Mouse (Mus musculus): ENCODE results near the gene Vmn1r124. TPM values are rescaled to one million over a fixed set of nuclear protein-coding genes. Genes with fewer than 3 reads are reported as not detected.
"Not testable (repeated sequence)": the region's sequence is repeated elsewhere in the genome, so short reads cannot be mapped to it uniquely, and the experiment has no call there.

Vmn1r124 gene
- polyA plus RNA-seq (2015; fragmentation: Nextera tagmentation; extraction: Ambion mirVana): not detected in 2 replicates

DNA sequence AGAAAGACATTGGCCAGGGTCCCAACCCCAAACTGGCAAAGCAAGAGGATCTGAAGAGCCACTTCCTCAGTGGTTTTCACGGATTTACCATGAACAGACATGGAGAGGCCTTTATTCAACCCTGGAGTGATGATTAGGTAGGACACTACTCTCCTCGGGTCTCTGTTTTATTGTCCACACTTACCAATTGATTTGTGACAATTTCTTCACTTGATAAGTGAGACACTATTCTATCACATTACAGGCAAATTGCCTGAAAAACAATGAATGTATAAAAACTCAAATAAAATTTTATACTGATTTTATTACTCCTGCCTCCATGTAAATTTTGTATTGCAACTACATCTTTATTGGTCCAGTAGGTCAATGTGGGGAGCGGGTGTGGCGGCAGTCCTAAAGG, at the start of gene Vmn1r124:
TSS of gene Vmn1r124 (minus strand) at position 101 of the 400 bp plus-strand sequence.
- not testable (repeated sequence) for H3K27me3 ChIP-seq; H3K27ac ChIP-seq (replicated peaks); H3K9me3 ChIP-seq (replicated peaks); H3K9ac ChIP-seq; H3K36me3 ChIP-seq (replicated peaks); H3K4me3 ChIP-seq (replicated peaks); H3K4me1 ChIP-seq (replicated peaks); H3K4me2 ChIP-seq; ATAC-seq (ENCODE audit: insufficient read depth)
- WGBS (ENCODE audit: insufficient replicate concordance): 53% methylated on average over 4 of the region's 4 CpGs

DNA sequence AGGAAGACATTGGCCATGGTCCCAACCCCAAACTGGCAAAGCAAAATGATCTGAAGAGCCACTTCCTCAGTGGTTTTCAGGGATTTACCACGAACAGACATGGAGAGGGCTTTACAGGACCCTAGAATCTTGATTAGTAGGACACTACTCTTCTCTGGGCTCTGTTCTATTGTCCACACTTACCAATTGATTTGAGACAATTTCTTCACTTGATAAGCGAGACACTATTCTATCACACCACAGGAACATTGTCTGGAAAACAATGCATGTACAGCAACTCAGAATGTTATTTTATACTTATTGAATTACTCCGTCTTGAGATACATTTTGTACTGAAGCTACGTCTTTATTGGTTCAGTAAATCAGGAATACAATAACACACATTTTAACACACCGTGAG, 41.0 kb upstream of the Vmn1r124 start, which contains the start of gene Vmn1r126:
TSS of gene Vmn1r126 (minus strand) at position 101 of the 400 bp plus-strand sequence.
- H3K27ac ChIP-seq (replicated peaks); ATAC-seq (ENCODE audit: insufficient read depth); H3K36me3 ChIP-seq (replicated peaks): not testable (repeated sequence)

DNA sequence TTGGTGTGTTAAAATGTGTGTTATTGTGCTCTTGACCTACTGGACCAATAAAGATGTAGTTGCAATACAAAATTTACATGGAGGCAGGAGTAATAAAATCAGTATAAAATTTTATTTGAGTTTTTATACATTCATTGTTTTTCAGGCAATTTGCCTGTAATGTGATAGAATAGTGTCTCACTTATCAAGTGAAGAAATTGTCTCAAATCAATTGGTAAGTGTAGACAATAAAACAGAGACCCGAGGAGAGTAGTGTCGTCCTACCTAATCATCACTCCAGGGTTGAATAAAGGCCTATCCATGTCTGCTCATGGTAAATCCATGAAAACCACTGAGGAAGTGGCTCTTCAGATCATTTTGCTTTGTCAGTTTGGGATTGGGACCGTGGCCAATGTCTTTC, 11.5 kb upstream of the Vmn1r124 start, which contains the start of gene Vmn1r125:
TSS of gene Vmn1r125 (plus strand) at position 301 of the 400 bp plus-strand sequence.
- not testable (repeated sequence) for H3K9me3 ChIP-seq (replicated peaks); H3K4me2 ChIP-seq; H3K27ac ChIP-seq (replicated peaks); H3K4me3 ChIP-seq (replicated peaks); H3K36me3 ChIP-seq (replicated peaks); ATAC-seq (ENCODE audit: insufficient read depth); H3K27me3 ChIP-seq; H3K4me1 ChIP-seq (replicated peaks); H3K9ac ChIP-seq
- 43% methylated on average over 3 of the region's 3 CpGs for WGBS (ENCODE audit: insufficient replicate concordance)

More for the DNA sequence above, 41.0 kb upstream of the Vmn1r124 start, which contains the start of gene Vmn1r126:
- not testable (repeated sequence) for H3K4me1 ChIP-seq (replicated peaks); H3K9ac ChIP-seq; H3K4me2 ChIP-seq; H3K9me3 ChIP-seq (replicated peaks); H3K27me3 ChIP-seq; H3K4me3 ChIP-seq (replicated peaks)
- WGBS (ENCODE audit: insufficient replicate concordance): no CpG with 5 or more reads among the region's 5 CpGs

Other genes starting within 250 kb of the Vmn1r124 start
- gene Vmn1r119, start 248.2 kb downstream of the Vmn1r124 start, polyA plus RNA-seq (2015; fragmentation: Nextera tagmentation; extraction: Ambion mirVana): not detected in 2 replicates
- gene Vmn1r120, start 206.8 kb downstream of the Vmn1r124 start, polyA plus RNA-seq (2015; fragmentation: Nextera tagmentation; extraction: Ambion mirVana): not detected in 2 replicates
- not detected in 2 replicates for gene Vmn1r121, start 162.1 kb downstream of the Vmn1r124 start, polyA plus RNA-seq (2015; fragmentation: Nextera tagmentation; extraction: Ambion mirVana)
- gene Vmn1r122, start 126.5 kb downstream of the Vmn1r124 start, polyA plus RNA-seq (2015; fragmentation: Nextera tagmentation; extraction: Ambion mirVana): not detected in 2 replicates
- gene Vmn1r123, start 98.4 kb downstream of the Vmn1r124 start, polyA plus RNA-seq (2015; fragmentation: Nextera tagmentation; extraction: Ambion mirVana): not detected in 2 replicates
- not detected in 2 replicates for gene Gm5157, start 70.2 kb downstream of the Vmn1r124 start, polyA plus RNA-seq (2015; fragmentation: Nextera tagmentation; extraction: Ambion mirVana)
- not detected in 2 replicates for gene Vmn1r125, start 11.6 kb upstream of the Vmn1r124 start, polyA plus RNA-seq (2015; fragmentation: Nextera tagmentation; extraction: Ambion mirVana)
- gene Vmn1r126, start 40.9 kb upstream of the Vmn1r124 start, polyA plus RNA-seq (2015; fragmentation: Nextera tagmentation; extraction: Ambion mirVana): not detected in 2 replicates
- not detected in 2 replicates for gene Vmn1r127, start 59.2 kb upstream of the Vmn1r124 start, polyA plus RNA-seq (2015; fragmentation: Nextera tagmentation; extraction: Ambion mirVana)
- gene Vmn1r128, start 88.8 kb upstream of the Vmn1r124 start, polyA plus RNA-seq (2015; fragmentation: Nextera tagmentation; extraction: Ambion mirVana): not detected in 2 replicates
- not detected in 2 replicates for gene Vmn1r129, start 100.7 kb upstream of the Vmn1r124 start, polyA plus RNA-seq (2015; fragmentation: Nextera tagmentation; extraction: Ambion mirVana)
- not detected in 2 replicates for gene Gm6882, start 172.1 kb upstream of the Vmn1r124 start, polyA plus RNA-seq (2015; fragmentation: Nextera tagmentation; extraction: Ambion mirVana)

Data from liver, embryonic 15.5 days (tissue).